Mouse (Mus musculus) kidney, postnatal 14 days (tissue): ENCODE measurements around the gene Mrps17.
A peak's percentile ranks its signal among the peaks of the same experiment; 100 is the strongest.
"Not testable (repeated sequence)": the region's sequence is repeated elsewhere in the genome, so short reads cannot be mapped to it uniquely, and the experiment has no call there.

Experiments
- DNase-seq: peaks from one replicate; pipeline ENCODE4 v3.0.0; 2022; ENCODE audit warnings: mixed read lengths

Mrps17 gene

DNA sequence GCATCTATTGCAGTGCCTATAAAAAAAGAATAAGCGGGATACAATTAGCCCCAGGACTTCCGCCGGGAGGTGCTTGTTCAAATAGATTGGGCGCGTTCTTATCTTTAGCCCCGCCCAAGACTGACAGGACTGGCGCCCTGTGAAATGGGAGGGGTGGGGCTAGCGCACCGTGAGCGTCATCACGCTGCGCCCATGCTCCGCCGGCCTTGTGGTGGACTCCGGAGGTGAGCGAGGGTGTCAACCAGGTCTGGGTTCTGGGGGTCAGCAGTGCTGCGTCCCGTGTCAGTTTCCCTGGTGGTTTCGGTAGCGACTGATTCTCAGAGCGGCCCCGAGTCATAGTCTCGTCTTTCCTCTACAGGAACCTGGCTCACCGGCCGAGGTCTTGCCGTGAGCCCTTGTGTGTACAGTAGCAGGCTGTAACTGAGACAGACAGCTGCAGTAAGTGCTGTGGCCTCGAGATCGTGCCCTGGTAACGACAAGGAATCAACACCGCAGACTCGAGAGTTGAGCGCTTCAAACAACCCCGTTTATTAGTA is at the start of gene Mrps17:
Gene Mrps17 (plus strand): TSS at position 172 of the 536 bp plus-strand sequence.
- DNase-seq: peak; percentile 96

GRCm38 (mm10) chr5:129666271-129666909 is 48.9 kb upstream of the Mrps17 start:
- no peak for DNase-seq

GRCm38 (mm10) chr5:129667851-129668250 is 47.4 kb upstream of the Mrps17 start:
- DNase-seq: no peak

DNA sequence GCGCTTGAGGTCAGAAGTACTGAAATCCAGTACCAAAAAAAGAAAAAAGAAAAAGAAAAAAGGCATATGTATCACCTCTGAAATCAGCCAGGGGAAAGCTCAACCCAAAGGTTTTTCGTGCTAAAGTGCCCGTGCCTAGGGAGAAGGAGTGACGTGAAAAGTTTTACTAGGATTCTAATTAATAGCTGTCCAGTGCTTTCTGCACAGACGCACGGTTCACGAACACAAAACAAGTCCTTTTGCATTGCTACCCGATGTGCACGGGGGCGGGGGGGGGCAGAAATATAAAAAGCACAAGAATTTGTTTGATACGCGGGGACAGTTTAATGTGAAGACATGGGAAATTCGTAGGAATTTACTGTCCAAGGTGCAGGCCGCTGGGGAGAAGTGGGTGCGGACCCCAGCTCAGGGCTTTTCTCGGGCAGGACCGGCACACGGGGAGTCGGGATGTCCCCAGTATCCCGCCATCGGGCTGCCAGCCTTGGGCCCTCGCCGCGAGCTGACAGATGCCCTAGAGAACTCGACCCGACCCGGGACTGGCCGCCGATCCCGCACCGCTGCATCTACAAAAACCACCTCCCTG is 45.8 kb upstream of the Mrps17 start:
- DNase-seq: no peak

DNA sequence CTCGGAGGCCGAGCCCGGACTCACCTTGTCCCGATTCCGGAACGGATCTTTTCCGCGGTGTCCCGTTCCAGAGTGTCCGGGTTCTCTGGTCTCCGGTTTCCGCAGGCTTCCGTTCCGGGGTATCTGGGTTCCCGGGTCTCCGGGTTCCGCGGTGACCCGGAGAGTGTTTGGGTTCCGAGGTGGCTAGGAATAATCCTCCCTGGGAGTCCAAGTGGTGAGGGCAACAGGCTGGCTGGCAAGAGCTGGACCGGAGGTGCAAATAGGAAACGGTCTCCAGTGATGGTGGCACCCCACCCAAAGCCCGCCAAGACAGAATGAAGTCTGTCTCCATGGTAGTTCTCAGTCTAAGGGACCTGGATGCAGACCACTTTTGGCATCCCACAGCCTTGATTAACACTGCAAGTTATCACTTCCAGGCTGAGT is 45.2 kb upstream of the Mrps17 start, which contains the start of gene Zfp11:
Gene Zfp11 (minus strand): TSS at position 64 of the 423 bp plus-strand sequence.
- peak; percentile 88 for DNase-seq

- DNase-seq: not testable (repeated sequence)
Observed at GRCm38 (mm10) chr5:129685141-129685540, 30.2 kb upstream of the Mrps17 start.

- peak; percentile 11 for DNase-seq
Observed at GRCm38 (mm10) chr5:129687621-129688020, 27.7 kb upstream of the Mrps17 start.

DNA sequence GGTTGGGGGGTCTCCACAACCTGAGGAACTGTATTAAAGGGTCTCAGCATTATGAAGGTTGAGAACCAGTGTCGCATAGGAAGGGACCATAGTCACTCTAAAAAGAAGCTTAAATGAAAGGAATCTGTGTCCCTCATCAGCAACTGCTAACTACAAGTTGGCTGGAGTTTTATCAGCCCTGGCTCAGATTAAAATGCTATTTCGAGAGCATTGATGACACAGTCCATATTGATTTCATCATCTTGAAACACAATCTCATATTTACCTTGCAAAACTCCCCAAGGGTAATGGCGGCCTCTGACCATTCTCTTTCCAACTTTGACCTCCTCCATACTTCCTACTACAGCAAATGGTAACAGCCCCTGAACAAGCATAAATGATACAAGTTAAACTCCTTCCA is 24.8 kb upstream of the Mrps17 start:
- no peak for DNase-seq

DNA sequence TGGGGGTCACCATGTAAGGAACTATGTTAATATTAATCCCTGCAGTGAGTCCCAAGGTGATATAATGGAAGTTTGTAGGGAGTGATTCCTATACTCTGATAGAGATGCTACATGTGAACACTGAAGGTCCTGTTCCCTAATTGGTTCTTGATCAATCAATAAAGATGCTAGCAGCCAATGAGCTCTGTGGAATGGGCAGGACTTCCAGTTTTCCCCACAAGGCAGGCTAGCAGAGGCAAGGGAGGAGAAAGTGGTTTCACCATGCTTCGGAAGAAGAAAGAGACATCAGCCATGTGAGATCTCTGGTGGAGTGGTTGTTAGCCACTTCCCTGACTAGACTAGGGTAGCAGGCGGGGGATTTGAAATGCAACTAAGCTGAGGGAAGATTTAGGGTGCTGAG is 14.8 kb upstream of the Mrps17 start:
- DNase-seq: no peak

- DNase-seq: no peak
Observed at GRCm38 (mm10) chr5:129701706-129702105, 13.6 kb upstream of the Mrps17 start.

GRCm38 (mm10) chr5:129703368-129703767 is 11.9 kb upstream of the Mrps17 start:
- DNase-seq: no peak

DNA sequence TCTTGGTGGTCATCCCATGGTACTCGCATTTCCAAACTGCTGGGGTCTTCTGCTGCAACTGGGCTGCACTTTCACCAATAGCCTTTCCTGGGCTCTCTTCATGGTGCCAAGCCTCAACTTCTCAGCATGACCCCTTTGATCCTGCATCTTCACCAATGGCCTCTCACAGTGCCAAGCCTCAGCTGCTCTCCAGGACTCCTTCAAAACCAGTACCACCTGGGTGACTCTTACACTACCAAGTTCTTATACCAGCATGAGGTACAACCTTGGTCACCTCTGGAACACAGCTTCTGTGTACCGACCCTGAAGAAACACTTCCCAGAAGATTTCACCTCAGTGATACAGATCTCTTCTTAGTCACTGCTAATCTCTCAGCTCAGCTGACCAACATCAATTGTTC is 6.9 kb upstream of the Mrps17 start, which contains the start of gene Sept14:
Gene Sept14 (minus strand): TSS at position 101 of the 400 bp plus-strand sequence.
- DNase-seq: no peak

DNA sequence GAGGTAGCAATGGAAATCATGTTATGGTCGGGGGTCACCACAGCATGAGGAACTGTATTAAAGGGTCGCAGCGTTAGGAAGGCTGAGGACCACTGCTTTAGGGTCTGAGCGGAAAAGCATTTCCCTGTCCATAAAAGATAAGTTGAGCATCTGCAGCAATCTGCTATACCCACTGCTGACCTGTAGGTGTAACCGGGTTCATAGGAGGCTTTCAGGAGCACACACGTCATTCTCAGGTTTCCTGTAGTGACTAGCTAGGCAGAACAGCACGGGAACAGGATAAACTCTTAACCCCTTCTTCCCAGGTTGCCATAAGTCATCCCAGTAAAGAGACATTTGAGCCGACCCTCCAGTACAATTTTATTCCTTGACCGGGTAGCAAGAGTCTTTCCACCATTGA is 1.7 kb downstream of the Mrps17 start:
- no peak for DNase-seq

DNA sequence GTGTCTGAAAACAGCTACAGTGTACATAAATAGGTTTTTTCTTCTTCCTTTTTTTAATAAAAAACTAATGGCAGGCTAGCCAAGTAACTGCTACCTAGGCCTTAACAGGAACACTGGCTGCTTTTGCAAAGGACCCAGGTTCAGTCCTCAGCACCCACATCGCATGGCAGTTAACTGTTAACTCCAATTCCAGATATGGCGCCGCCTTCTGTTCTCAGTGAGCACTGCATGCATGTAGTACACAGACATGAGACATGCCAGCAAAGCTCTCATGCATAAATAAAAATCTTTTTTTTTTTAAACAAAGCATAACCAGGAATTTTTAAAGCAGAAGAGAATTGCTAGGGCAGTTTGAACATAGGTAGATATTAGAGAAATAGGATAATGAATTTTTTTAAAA is 4.9 kb downstream of the Mrps17 start:
- no peak for DNase-seq

DNA sequence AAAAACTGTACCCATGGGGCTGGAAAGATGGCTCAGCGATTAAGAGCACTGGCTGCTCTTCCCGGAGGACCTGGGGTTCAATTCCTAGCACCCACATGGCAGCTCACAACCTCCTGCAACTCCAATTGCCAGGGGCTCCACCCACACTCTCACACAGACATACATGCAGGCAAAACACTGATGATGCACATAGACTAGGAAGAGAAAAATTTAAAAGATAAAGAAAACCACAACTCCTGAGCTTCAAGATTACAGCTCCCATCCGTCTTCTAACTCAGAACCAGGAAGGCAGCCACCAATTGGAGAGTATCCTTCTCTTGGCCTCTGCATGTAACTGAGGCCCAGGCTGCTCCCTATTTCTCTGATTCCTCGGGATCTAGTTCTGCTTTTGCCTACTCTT is 9.0 kb downstream of the Mrps17 start:
- no peak for DNase-seq

- DNase-seq: peak; percentile 96
Observed at GRCm38 (mm10) chr5:129724834-129725773, 9.8 kb downstream of the Mrps17 start, which contains the start of gene Nipsnap2. Nipsnap2 (plus strand) TSS chr5:129725063.

GRCm38 (mm10) chr5:129725774-129726392 is 10.6 kb downstream of the Mrps17 start:
- peak; percentile 12 for DNase-seq

- DNase-seq: no peak
Observed at GRCm38 (mm10) chr5:129726784-129727183, 11.5 kb downstream of the Mrps17 start.

DNA sequence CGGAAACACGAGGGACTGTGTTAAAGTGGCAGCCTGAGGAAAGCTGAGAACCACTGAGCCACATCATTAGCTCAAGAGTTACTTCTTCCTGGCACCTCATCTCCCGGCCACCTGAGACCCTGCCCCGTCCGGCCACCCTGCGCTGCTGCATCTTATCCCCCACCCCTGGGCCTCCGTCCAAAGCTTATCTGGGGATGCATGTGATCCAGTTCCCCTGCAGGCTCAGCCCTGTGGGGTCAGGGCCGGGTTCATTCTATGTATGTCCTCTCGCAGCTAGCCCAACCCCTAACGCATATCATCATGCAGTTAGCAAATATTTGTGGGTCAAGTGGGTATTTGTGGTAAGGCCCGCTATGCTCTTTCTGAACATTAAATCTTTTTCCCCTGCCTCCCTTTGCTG is 14.0 kb downstream of the Mrps17 start:
- DNase-seq: peak; percentile 18

GRCm38 (mm10) chr5:129730344-129730743 is 15.0 kb downstream of the Mrps17 start:
- peak; percentile 56 for DNase-seq

DNA sequence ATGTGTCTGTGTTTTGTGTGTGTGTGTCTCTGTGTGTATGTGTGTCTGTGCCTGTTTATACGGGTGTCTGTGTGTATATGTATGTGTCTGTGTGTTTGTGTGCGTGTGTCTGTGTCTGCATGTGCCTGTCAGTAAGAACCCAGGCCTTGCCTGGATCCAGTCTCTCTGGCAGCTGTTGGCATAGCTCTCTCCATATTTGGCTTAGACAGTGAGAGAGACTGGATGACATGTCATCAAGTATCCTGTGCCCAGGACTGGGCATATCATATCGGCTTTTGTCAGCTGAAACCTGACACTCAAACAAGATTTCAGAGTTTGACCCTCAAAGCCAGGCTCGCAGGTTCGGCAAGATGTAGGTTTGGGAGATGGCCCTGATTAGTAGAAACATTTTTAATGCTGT is 15.7 kb downstream of the Mrps17 start:
- no peak for DNase-seq

DNA sequence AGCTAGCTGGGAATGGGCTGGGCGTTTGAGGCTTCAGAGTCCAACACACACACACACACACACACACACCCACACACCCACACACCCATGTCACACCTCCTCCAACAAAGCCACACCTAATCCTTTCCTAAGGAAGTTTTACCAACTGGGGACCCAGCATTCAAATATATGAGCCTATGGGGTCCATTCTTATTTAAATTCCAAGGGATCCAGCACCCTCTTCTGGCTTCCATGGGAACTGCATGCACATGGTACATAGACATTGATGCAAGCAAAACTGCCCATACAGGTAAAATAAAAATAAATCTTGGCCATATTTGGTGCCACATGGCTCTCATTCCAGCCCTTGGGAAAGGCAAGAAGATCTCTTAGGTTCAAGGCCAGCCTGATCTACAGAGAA is 25.7 kb downstream of the Mrps17 start:
- DNase-seq: peak; percentile 50
